Mouse (Mus musculus) monocyte, adult 5-6 weeks (primary cell): Measurements from ENCODE around the gene Rel. TPM values are rescaled to one million over a fixed set of nuclear protein-coding genes. Genes with fewer than 3 reads are reported as not detected.
A peak's percentile ranks its signal among the peaks of the same experiment; 100 is the strongest.
"Not testable (repeated sequence)": the region's sequence is repeated elsewhere in the genome, so short reads cannot be mapped to it uniquely, and the experiment has no call there.

Experiments used
- ATAC-seq: fragments of 153-309, 156-312 bp; replicated peaks from 2 replicates; pipeline ENCODE4 v1.8.0; 2017; ENCODE audit warnings: mild to moderate bottlenecking; ENCODE audit not compliant: low TSS enrichment, insufficient number of reproducible peaks, severe bottlenecking, poor library complexity, low FRiP score
- total RNA-seq: library from RNA; stranded (forward); fragments of 200-1000, 200-491, 200-594 nt; gene quantifications from 3 replicates; pipeline ENCODE4 v1.2.3, GENCODE M21; 2017

Gene Rel
- total RNA-seq, result 66.8 to 77.1 TPM (median 69.6 TPM) in 3 replicates

DNA sequence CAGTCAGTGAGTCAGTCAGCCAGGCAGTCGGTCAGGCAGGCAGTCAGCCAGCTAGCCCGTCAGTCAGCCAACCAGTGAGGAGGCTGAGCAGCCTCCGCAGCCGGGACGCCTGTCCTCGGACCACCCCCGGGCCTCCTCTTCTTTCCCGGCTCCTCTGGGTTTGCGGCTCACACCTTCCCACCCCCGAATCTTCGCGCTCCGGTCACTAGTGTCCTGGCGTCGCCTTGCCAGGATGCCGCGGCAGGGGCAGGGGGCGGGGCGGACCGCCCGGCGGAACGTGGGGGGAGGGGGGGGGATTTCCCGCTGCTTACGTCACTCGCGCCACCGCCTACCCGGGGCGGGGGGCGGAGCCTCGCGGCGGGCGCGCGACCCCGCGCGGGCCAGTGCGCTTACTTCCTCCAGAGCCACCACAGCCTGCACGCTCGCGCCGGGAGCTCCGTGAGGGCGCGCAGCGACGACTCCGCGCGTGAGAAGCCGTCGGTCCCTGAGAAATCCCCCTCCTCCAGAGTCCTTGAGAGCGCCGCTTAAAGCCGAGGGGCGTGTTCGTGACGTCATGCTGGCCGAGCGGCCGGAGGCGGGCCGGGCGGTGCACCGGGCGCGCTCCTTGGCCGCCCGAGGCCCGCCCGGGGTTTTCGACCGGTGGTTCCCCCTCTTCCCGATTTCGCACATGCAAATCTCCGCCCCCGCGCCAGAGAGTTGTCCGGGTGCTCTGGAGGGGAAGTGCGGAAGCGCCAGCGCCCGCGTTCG lies at the start of gene Rel:
Rel (minus strand) TSS at position 211 of the 747 bp plus-strand sequence.
- ATAC-seq, result peak; percentile 65

DNA sequence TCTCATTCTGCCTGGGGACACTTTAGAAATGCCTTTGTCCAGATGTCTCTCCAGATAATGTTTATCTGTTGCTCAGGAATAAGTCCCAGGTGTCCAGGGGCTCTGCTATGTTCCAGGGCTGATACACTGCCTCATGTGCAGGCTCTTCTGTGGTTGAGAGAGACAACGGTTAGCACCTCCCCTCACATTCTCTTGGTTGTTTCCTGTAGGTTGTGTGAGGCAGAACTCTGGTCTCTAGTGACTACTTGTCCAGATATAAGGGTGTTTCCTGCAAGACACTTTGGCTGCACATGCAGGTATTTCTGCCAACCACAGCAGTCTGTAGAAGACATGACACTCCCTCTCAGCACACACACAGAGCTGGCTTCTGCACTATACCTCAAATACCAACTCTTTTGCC lies 48.0 kb upstream of the Rel start:
- ATAC-seq, result no peak

DNA sequence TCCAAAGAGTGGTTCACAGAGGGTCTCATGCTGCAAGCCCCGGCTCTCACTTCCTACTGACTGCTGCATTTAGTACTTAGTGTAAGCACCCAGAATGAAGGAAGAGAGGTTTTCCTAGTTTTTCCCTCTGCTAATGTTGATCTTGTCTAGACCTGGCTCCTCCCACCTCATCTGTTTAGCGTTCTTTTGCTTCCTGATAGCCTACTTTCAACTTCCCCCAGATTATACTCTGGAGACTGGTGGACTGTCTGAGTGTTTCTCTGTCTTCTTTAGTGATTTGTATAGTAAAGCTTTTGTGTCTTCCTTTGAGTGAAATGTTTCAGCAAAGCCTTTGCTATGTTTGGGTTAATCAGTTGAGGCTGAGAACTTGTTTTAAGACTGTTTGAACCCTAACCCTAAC lies 40.0 kb upstream of the Rel start:
- no peak for ATAC-seq

DNA sequence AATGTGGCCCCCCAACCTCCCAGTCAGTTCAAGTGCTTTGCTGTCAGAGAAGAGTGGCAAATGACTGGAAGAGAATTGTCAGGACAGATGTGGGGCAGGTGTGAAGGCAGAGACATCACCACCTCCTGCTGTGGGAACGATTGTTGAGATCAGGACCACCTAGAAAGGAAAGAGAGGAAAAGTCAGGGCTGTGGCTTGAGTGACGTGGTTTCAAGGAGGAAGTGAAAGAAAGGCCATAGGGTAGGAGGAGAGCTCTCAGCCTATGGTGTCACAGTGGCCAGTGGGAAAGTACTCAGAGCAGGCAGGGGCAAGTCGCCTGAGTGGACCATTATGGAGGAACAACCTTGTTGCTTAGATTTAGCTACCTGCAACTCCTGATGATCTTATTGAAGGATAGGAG lies 34.9 kb upstream of the Rel start:
- peak; percentile 88 for ATAC-seq

DNA sequence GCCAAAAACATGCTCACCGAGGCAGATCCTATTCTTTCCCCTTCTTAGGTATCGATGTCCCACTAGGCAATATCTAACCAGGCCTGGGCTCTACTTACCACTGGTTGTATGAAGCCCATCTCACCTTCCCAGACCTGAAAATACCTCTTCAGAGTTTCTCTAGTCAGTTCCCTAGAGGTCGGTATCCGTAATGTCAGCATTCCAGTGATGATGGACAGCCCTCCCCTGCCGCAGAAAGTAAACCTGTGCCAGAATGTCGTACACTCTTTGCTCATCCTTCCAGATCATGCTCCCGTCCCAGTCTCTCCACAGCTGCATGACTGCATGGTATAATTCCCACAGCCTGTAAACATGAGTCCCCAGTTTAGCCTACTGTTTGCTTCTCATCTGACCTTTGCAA lies 32.4 kb upstream of the Rel start:
- ATAC-seq, result no peak

DNA sequence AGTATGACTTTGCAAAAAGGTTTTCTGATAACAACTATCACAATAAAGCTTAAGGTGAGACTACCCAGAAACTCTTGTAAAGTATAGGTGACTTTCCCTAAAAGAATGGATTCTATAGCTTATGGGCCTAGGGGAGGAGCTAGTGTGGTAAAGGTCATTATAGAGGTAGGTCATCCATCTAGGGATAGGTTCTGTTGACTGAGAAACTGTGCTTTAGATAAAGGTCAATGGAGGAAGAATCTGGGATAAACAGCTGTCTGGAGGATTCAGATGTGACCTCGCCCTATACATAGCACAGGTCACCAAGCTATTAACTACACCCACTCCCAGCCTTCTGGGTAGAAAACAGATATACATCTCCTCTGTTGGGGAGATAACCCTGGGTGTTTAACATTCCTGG lies 31.5 kb upstream of the Rel start:
- no peak for ATAC-seq

DNA sequence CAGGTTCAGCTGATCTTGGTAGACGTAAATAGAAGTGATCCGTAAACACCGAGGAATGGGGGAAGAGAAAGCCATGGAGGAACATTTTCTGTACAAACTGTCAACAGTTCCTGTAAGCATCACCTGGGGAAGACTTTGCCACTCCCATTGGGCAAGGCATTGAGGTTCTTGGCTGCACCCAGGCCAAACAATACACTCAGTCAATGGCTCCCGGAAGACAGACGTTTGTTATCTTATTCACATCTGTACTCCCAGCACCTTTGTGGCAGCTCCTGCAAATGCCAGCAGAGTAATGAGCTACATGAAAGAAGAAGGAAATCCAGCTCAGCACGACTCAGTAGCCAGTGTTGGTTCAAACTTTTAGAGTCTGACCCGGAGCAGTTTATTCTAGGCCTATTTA lies 31.1 kb upstream of the Rel start:
- ATAC-seq, result no peak

DNA sequence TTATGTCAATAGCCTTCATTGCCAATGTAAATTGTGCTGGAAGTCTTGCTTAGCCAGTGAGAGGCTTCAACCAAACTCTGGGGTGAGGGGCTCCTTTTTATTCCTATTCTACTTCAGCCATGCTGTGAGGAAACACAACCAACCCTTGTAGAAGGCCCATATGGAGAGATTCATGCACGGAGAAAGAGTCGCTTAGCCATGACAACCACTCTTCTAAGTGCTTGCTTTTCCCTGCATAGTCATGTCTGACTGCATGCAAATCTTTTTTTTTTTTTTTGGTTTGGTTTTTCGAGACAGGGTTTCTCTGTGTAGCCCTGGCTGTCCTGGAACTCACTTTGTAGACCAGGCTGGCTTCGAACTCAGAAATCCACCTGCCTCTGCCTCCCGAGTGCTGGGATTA lies 12.9 kb upstream of the Rel start:
- ATAC-seq, result not testable (repeated sequence)

DNA sequence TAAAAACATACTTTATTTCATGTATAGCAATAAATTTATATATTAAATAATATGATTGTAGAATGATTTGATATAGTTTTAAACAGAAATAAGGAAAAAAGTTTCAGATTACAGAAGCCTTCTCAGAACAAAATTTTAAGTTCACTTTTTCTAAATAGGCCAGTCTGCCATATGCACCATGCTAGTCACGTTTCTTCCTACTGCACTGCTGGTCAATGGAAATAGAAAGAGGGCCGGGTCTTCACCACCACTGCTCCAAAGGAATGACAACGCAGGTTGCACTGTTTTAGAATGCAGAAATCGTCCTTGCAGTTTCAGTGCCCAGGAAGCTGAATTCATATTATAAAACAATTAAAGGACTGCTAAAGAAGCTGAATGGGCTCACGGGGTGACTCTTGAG lies 12.3 kb upstream of the Rel start:
- no peak for ATAC-seq

DNA sequence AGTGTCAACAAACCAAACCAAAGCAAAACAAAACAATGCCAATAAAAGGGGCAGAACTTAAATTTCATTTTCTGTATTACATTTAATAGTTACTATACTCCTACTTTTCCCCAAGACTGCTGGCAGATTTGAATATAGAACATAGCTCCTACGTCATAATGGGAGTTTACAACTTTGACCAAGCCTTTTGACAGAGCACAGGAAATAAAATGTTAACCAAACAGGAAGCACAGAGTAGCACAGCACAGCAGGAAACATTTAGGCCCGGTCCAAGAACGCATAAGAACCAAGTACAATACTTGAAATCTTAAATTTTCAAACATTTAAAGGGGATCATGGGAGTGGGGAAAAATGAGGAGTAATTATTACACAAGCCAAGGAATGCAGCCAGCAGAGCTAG lies 11.3 kb upstream of the Rel start:
- 0 out of 2 replicates have a peak, but pooled peaks have one; percentile 50 for ATAC-seq

DNA sequence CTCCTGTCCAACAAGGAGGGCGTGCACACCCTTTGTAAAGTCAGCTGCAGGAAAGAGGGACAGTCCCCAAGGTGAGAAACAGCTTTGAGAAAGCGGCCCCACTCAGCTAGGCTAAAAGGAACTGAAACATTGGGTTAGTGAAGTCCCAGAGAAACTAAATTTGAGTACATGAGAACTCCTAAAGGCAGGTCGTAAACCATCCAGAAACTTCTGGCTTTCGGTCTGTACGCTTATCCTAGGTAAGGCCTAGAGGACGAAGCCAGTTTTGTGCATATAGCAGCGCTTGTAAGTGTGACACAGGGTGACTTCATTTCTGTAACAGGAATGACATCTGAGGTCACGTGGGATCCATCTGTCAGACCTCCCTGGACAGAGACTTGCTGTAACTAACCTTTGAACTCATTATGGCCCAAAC lies 8.0 kb upstream of the Rel start:
- no peak for ATAC-seq

DNA sequence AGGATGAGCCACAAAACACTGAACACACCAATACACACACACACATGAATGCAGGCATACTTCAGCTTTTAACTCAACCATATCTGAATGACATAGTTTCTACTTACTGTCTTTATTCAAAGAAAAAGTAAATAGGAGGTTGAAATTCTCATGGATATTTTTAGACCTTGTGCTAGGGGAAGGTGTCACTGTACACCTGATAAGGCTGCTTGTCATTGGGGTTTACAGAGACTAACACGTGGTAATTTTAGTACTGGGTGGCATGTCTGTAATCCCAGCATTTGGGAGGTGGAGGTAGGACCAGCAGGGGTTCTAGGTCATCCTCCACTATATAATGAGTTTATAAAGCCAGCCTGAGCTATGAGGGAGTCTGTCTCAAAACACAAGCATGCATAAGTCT lies 1.7 kb upstream of the Rel start:
- ATAC-seq, result no peak

DNA sequence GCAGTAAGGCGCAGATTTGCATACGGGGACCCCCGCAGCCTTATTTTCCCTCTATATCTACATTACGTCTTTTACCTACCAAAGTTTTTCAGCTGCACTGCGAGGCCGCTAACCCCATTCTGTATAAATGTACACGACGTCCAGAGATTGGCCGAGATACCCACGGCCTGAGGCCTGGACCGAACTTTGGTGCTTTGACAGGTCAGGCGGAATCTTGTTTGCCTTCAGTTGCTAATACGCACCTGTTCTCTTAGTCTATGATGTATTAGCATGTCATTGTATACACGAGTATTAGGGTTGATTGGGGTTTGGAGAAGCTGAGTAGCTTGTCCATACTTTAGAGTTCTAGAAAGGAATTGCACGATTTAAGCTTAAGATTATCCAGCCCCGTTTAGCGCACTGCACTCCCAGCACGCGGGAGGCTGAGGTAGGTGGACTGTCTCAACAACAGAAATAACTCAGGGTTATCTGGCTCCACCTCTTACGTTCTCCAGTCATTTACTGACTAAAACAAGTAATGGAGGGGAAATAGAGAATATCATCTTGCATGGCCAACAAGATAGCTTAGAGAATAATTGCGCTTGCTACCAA lies 832 bp upstream of the Rel start:
- ATAC-seq, result 0 out of 2 replicates have a peak, but pooled peaks have one; percentile 5

DNA sequence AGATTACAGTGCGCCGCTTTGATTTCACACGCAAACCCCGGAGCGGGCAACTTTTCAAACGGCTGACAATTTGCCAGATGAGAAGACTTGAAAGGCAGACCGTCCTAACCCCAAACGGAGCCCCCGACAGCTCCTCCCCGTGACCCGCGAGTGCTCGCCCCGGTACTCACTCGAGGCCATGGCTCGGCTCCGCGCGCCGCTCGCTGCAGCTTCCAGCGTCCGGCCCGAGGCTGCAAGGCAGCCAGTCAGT lies 335 bp downstream of the Rel start:
- ATAC-seq, result no peak

DNA sequence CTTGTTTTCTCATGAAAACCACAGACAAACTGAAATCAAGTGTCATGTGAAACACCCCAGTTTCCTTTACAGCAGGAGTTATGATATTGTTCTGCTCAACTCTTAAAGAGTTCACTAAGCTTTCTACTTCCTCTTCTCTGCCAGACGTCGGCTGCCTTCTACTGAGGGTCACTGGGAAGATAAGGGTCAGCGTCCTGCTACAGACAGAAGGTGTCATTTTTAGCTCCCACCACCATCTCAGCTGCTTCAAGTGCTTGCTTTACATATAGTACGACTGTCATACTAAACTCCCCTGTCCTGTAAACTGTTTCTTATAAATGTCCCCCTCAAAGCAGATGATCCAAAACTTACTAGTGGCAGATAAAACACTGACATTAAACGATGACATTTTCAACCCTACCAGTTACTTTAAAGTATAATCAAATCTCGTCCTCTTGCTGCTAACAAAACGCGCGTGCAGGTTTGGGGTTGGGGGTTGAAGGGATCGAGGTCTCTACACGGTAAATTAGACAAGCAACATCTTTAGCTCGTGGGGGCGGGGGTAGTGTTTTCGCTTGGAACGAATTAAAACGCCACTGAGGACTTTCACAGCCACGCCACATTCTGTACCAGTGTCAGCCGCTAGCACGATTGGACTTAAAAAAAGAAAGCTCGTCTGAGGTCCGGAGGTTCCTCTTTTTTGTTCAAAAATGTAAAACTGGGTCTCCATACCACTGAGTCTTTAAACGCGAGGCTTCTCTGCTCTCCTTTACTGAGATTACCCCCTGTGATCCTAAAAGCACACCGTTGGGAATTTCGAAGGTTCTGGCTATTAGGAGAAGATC lies 872 bp downstream of the Rel start:
- peak; percentile 40 for ATAC-seq

DNA sequence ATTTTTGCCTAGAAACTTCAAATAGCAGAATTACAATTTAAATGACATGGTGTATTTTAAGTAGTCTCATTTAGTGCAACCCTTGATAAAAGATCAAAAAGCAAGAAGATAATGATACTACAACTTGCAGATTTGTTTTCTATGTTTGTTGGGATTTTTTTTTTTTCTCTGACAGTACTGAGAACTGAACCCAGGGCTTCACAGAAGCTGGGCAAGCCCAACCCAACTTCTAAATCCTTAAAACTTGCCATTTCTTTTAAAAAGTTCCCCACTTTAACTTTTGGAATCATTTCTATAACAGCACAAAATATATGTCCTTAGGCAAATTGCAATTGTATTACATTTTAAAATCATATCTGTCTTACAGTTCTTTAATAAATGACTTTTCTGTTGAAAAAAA lies 1.7 kb downstream of the Rel start:
- no peak for ATAC-seq

DNA sequence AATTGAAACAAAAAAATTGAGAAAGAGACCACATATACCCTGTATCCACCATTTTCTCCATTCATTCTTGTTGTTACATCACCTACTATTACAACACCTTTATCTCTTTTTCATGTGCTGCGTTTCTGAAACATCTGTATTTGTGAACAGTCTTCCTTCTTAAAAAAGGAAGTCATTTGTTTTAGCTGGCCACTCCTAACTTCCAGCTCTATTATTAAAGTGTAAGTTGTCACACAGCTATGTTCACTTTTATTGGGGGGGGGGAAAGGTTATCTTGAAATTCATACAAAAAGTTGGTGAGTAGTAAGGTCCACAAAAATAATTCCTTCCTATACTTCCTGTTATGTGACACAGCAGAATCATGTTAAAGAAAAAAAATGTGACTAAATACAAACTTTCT lies 2.8 kb downstream of the Rel start:
- no peak for ATAC-seq

DNA sequence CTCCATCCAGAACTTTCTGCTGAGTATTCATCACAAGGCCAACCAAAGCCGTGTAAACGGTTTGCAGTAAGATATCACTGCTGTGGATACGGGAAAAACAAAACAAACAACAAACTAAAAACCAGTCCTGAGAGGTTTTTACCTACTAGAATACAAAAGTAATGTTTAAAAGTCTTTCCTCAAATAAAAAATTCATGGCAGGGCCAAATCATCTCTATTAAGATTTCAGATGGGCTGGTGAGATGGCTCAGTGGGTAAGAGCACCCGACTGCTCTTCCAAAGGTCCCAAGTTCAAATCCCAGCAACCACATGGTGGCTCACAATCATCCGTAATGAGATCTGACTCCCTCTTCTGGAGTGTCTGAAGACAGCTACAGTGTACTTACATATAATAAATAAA lies 3.4 kb downstream of the Rel start:
- not testable (repeated sequence) for ATAC-seq

DNA sequence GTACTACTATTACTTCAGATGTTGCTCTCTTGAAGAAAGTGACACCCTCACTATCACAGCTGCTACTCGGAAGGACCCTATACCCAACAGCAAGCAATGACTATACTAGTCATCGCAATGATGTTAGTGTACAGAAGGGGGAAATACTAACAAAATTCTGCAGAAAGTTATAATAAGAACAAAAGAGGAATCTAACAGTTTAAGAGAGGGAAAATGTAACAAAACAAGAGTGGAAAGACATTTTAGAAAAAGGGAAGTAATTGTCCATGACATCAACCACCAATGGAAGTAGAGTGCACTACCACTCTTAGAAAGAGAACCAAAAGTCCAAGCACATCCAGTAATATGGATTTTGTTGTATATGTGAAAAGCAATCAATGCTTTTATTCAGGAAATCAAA lies 8.1 kb downstream of the Rel start:
- ATAC-seq, result peak; percentile 70; the same call in 1 of the 2 replicates

DNA sequence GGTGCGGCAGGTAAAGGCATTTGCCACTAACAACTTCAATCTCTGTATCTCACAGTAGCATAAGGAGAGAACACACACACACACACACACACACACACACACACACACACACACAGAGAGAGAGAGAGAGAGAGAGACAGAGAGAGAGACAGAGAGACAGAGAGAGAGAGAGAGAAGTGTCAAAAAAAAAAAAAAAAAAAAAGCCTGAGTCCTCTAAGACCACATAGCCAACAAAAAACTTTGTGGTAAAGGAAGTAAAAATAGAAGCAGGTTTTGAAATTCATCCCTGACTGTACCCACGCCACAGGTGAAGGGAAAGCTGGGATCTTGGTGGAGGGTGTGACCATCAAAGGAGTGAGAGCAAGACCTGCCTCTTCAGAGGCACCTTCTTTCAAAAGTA lies 12.6 kb downstream of the Rel start:
- ATAC-seq, result no peak
